Mouse (Mus musculus): ENCODE data around the gene Polr3f.

Gene Polr3f

GRCm38 (mm10) chr2:144526981-144527820 is at the start of gene Polr3f, which contains the start of gene Dzank1:
TSS of gene Polr3f (plus strand) at chr2:144527718.
TSS of gene Dzank1 (minus strand) at chr2:144527414.
- peak; percentile 90 to 92 for DNase-seq (ENCODE audit: low spot score in 2 of 2)

GRCm38 (mm10) chr2:144479421-144479820 is 48.1 kb upstream of the Polr3f start:
- no peak for DNase-seq (ENCODE audit: low spot score in 2 of 2)

GRCm38 (mm10) chr2:144484084-144484483 is 43.4 kb upstream of the Polr3f start:
- no peak for DNase-seq (ENCODE audit: low spot score in 2 of 2)

GRCm38 (mm10) chr2:144485439-144485838 is 42.1 kb upstream of the Polr3f start:
- DNase-seq (ENCODE audit: low spot score in 2 of 2), result no peak

GRCm38 (mm10) chr2:144487476-144487875 is 40.0 kb upstream of the Polr3f start:
- no peak for DNase-seq (ENCODE audit: low spot score in 2 of 2)

- no peak for DNase-seq (ENCODE audit: low spot score in 2 of 2)
Measured at GRCm38 (mm10) chr2:144489342-144489741, 38.2 kb upstream of the Polr3f start.

GRCm38 (mm10) chr2:144502134-144502533 is 25.4 kb upstream of the Polr3f start:
- no peak for DNase-seq (ENCODE audit: low spot score in 2 of 2)

- no peak for DNase-seq (ENCODE audit: low spot score in 2 of 2)
Measured at GRCm38 (mm10) chr2:144514619-144515018, 12.9 kb upstream of the Polr3f start.

GRCm38 (mm10) chr2:144519772-144520171 is 7.7 kb upstream of the Polr3f start:
- DNase-seq (ENCODE audit: low spot score in 2 of 2), result no peak

GRCm38 (mm10) chr2:144525856-144526255 is 1.7 kb upstream of the Polr3f start:
- no peak for DNase-seq (ENCODE audit: low spot score in 2 of 2)

- DNase-seq (ENCODE audit: low spot score in 2 of 2), result no peak
Measured at GRCm38 (mm10) chr2:144527821-144528174, 280 bp downstream of the Polr3f start.

GRCm38 (mm10) chr2:144537123-144537522 is 9.6 kb downstream of the Polr3f start:
- DNase-seq (ENCODE audit: low spot score in 2 of 2), result no peak

- no peak for DNase-seq (ENCODE audit: low spot score in 2 of 2)
Measured at GRCm38 (mm10) chr2:144541246-144541645, 13.7 kb downstream of the Polr3f start.

GRCm38 (mm10) chr2:144543670-144544069 is 16.2 kb downstream of the Polr3f start:
- DNase-seq (ENCODE audit: low spot score in 2 of 2), result no peak

- DNase-seq (ENCODE audit: low spot score in 2 of 2), result no peak
Measured at GRCm38 (mm10) chr2:144544630-144545029, 17.1 kb downstream of the Polr3f start.

- no peak for DNase-seq (ENCODE audit: low spot score in 2 of 2)
Measured at GRCm38 (mm10) chr2:144545061-144545460, 17.5 kb downstream of the Polr3f start.

- DNase-seq (ENCODE audit: low spot score in 2 of 2), result no peak
Measured at GRCm38 (mm10) chr2:144545481-144545880, 18.0 kb downstream of the Polr3f start.

- no peak for DNase-seq (ENCODE audit: low spot score in 2 of 2)
Measured at GRCm38 (mm10) chr2:144547559-144547958, 20.0 kb downstream of the Polr3f start.

GRCm38 (mm10) chr2:144550529-144550928 is 23.0 kb downstream of the Polr3f start, which contains the start of gene Rbbp9:
TSS of gene Rbbp9 (minus strand) at chr2:144550869.
- peak in 1 of 2 experiments; percentile 21 for DNase-seq (ENCODE audit: low spot score in 2 of 2)

GRCm38 (mm10) chr2:144553905-144554304 is 26.4 kb downstream of the Polr3f start:
- DNase-seq (ENCODE audit: low spot score in 2 of 2), result no peak

- no peak for DNase-seq (ENCODE audit: low spot score in 2 of 2)
Measured at GRCm38 (mm10) chr2:144555286-144555819, 27.8 kb downstream of the Polr3f start.

- peak; percentile 89 to 96 for DNase-seq (ENCODE audit: low spot score in 2 of 2)
Measured at GRCm38 (mm10) chr2:144555820-144556552, 28.5 kb downstream of the Polr3f start, which contains the start of gene Sec23b. TSS of gene Sec23b (plus strand) at chr2:144556229.

Measured in spleen, postnatal 14 days (tissue).